Mouse (Mus musculus): Measurements from ENCODE around the gene Phactr3.

GRCm38 (mm10) chr2:178184862-178185261, 66.1 kb downstream of the Phactr3 start:
- no peak for TF ChIP-seq CHD2 (IDR thresholded peaks at IDR 0.05; ENCODE audit: low read length)
- TF ChIP-seq CTCF (IDR thresholded peaks at IDR 0.05 in 2 of 3, conservative IDR thresholded peaks at IDR 0.05 in 1 of 3; ENCODE audit: control insufficient read depth in 1 of 3, insufficient read depth in 1 of 3, low read depth in 2 of 3, low read length in 3 of 3, poor library complexity in 1 of 3, severe bottlenecking in 1 of 3): no peak

Data from MEL (cell line).